Mouse (Mus musculus) thymus, adult 2 months (tissue): ENCODE measurements around the gene Ncaph.

Source experiments
- CTCF ChIP-seq: fragments of 200-500 bp; IDR thresholded peaks from 2 replicates; pipeline ENCODE4 v1.5.1; 2012; ENCODE audit warnings: mild to moderate bottlenecking, control low read depth, low read length, moderate library complexity, borderline replicate concordance; ENCODE audit not compliant: control insufficient read depth, poor library complexity, insufficient read depth; ENCODE audit errors: extremely low read depth
- POLR2A ChIP-seq: fragments of 200-500 bp; IDR thresholded peaks from 2 replicates; pipeline ENCODE4 v1.6.1; 2012; ENCODE audit warnings: mild to moderate bottlenecking, low read length, control low read depth, moderate library complexity; ENCODE audit not compliant: control insufficient read depth, poor library complexity, insufficient read depth; ENCODE audit errors: extremely low read depth

GRCm38 (mm10) chr2:127077611-127078010 is 56.1 kb downstream of the Ncaph start:
- TF ChIP-seq CTCF (no peak), POLR2A (no peak)
